Mouse (Mus musculus) megakaryocyte progenitor cell, adult 5-6 weeks (primary cell): ENCODE measurements around the gene Ifitm1. TPM values are rescaled to one million over a fixed set of nuclear protein-coding genes. Genes with fewer than 3 reads are reported as not detected.
"Not testable (repeated sequence)": the region's sequence is repeated elsewhere in the genome, so short reads cannot be mapped to it uniquely, and the experiment has no call there.

Source experiments
- ATAC-seq: replicated peaks from 2 replicates; pipeline ENCODE4 v1.8.0; 2016; ENCODE audit warnings: mild to moderate bottlenecking, moderate TSS enrichment, inconsistent platforms; ENCODE audit not compliant: poor library complexity
- total RNA-seq, 2 experiments: library from RNA; stranded (forward) in 1 of 2; stranded (reverse) in 1 of 2; fragments of 157-497, 149-512 nt in 1 of 2; fragments of 200-1000 nt in 1 of 2; gene quantifications; 2 replicates each; pipeline versions ENCODE4 v1.2.3 to v1.2.4; 2015 to 2017

Gene Ifitm1
- total RNA-seq, 2 experiments from 2014 or later: 37.5 to 89.8 TPM

GRCm38 (mm10) chr7:141008938-141009660, 42.1 kb downstream of the Ifitm1 start:
- peak; percentile 81 for ATAC-seq

GRCm38 (mm10) chr7:141009665-141010064, 42.6 kb downstream of the Ifitm1 start:
- no peak for ATAC-seq

- ATAC-seq: no peak
Observed at GRCm38 (mm10) chr7:141010593-141010992, 43.6 kb downstream of the Ifitm1 start, which contains the start of gene Ifitm3. Gene Ifitm3, minus strand, starts transcription at chr7:141010770.

- no peak for ATAC-seq
Observed at GRCm38 (mm10) chr7:141011238-141011770, 44.3 kb downstream of the Ifitm1 start.

GRCm38 (mm10) chr7:141016707-141017697, 50.0 kb downstream of the Ifitm1 start:
- ATAC-seq: peak; percentile 91

GRCm38 (mm10) chr7:141017824-141018223, 50.8 kb downstream of the Ifitm1 start, which contains the start of gene Ifitm6:
Gene Ifitm6, minus strand, starts transcription at chr7:141017924.
- not testable (repeated sequence) for ATAC-seq

- ATAC-seq: no peak
Observed at GRCm38 (mm10) chr7:141019028-141019427, 52.0 kb downstream of the Ifitm1 start.

Other genes starting within 250 kb of the Ifitm1 start
- gene Cyp2e1, start 203.5 kb upstream of the Ifitm1 start, total RNA-seq (2015): not detected in 2 replicates
- not detected in 2 replicates for gene Cyp2e1, start 203.5 kb upstream of the Ifitm1 start, total RNA-seq (2017)
- gene Syce1, start 179.4 kb upstream of the Ifitm1 start, total RNA-seq (2015): 0.20 and 1.4 TPM in 2 replicates
- gene Syce1, start 179.4 kb upstream of the Ifitm1 start, total RNA-seq (2017): 2.7 and 4.4 TPM in 2 replicates
- 0.66 and 1.2 TPM in 2 replicates for gene Zfp941, start 145.0 kb upstream of the Ifitm1 start, total RNA-seq (2015)
- gene Zfp941, start 145.0 kb upstream of the Ifitm1 start, total RNA-seq (2017): 1.4 and 1.5 TPM in 2 replicates
- gene Urah, start 132.2 kb upstream of the Ifitm1 start, total RNA-seq (2015): not detected in 2 replicates
- not detected in 2 replicates for gene Urah, start 132.2 kb upstream of the Ifitm1 start, total RNA-seq (2017)
- gene Scgb1c1, start 121.7 kb upstream of the Ifitm1 start, total RNA-seq (2015): not detected in 2 replicates
- not detected in 2 replicates for gene Scgb1c1, start 121.7 kb upstream of the Ifitm1 start, total RNA-seq (2017)
- not detected in 2 replicates for gene Odf3, start 119.4 kb upstream of the Ifitm1 start, total RNA-seq (2015)
- gene Odf3, start 119.4 kb upstream of the Ifitm1 start, total RNA-seq (2017): not detected in 2 replicates
- gene Gm45785, start 110.9 kb upstream of the Ifitm1 start, total RNA-seq (2015): 0.35 TPM in 1 of 2 replicates, not detected in the other
- not detected in 2 replicates for gene Gm45785, start 110.9 kb upstream of the Ifitm1 start, total RNA-seq (2017)
- 26.0 and 38.2 TPM in 2 replicates for gene Ric8a, start 110.3 kb upstream of the Ifitm1 start, total RNA-seq (2015)
- 24.4 and 27.3 TPM in 2 replicates for gene Ric8a, start 110.3 kb upstream of the Ifitm1 start, total RNA-seq (2017)
- 9.9 and 12.3 TPM in 2 replicates for gene Bet1l, start 109.6 kb upstream of the Ifitm1 start, total RNA-seq (2015)
- 21.8 and 24.6 TPM in 2 replicates for gene Bet1l, start 109.6 kb upstream of the Ifitm1 start, total RNA-seq (2017)
- 85.9 and 103 TPM in 2 replicates for gene Psmd13, start 85.3 kb upstream of the Ifitm1 start, total RNA-seq (2015)
- gene Psmd13, start 85.3 kb upstream of the Ifitm1 start, total RNA-seq (2017): 197 and 208 TPM in 2 replicates
- gene Sirt3, start 84.9 kb upstream of the Ifitm1 start, total RNA-seq (2015): 22.9 and 23.0 TPM in 2 replicates
- gene Sirt3, start 84.9 kb upstream of the Ifitm1 start, total RNA-seq (2017): 30.0 and 31.9 TPM in 2 replicates
- not detected in 2 replicates for gene Cox8b, start 66.8 kb upstream of the Ifitm1 start, total RNA-seq (2015)
- not detected in 2 replicates for gene Cox8b, start 66.8 kb upstream of the Ifitm1 start, total RNA-seq (2017)
- gene Nlrp6, start 46.3 kb upstream of the Ifitm1 start, total RNA-seq (2015): not detected in 2 replicates
- gene Nlrp6, start 46.3 kb upstream of the Ifitm1 start, total RNA-seq (2017): not detected in 2 replicates
- 5.1 and 7.3 TPM in 2 replicates for gene Pgghg, start 25.8 kb upstream of the Ifitm1 start, total RNA-seq (2015)
- 8.2 and 9.0 TPM in 2 replicates for gene Pgghg, start 25.8 kb upstream of the Ifitm1 start, total RNA-seq (2017)
- gene Ifitm5, start 16.9 kb upstream of the Ifitm1 start, total RNA-seq (2015): 0.83 and 1.1 TPM in 2 replicates
- not detected in 2 replicates for gene Ifitm5, start 16.9 kb upstream of the Ifitm1 start, total RNA-seq (2017)
- not detected in 2 replicates for gene Gm45717, start 11.3 kb upstream of the Ifitm1 start, total RNA-seq (2015)
- gene Gm45717, start 11.3 kb upstream of the Ifitm1 start, total RNA-seq (2017): 1.1 TPM in 1 of 2 replicates, not detected in the other
- gene Ifitm2, start 11.2 kb upstream of the Ifitm1 start, total RNA-seq (2015): 577 and 637 TPM in 2 replicates
- 287 and 322 TPM in 2 replicates for gene Ifitm2, start 11.2 kb upstream of the Ifitm1 start, total RNA-seq (2017)
- 147 and 203 TPM in 2 replicates for gene Ifitm3, start 43.5 kb downstream of the Ifitm1 start, total RNA-seq (2015)
- 49.4 and 56.2 TPM in 2 replicates for gene Ifitm3, start 43.5 kb downstream of the Ifitm1 start, total RNA-seq (2017)
- gene Ifitm6, start 50.7 kb downstream of the Ifitm1 start, total RNA-seq (2015): 81.7 and 90.1 TPM in 2 replicates
- 37.7 and 55.9 TPM in 2 replicates for gene Ifitm6, start 50.7 kb downstream of the Ifitm1 start, total RNA-seq (2017)
- gene Gm17387, start 61.9 kb downstream of the Ifitm1 start, total RNA-seq (2015): not detected in 2 replicates
- gene Gm17387, start 61.9 kb downstream of the Ifitm1 start, total RNA-seq (2017): not detected in 2 replicates
- 0.84 and 1.3 TPM in 2 replicates for gene B4galnt4, start 93.9 kb downstream of the Ifitm1 start, total RNA-seq (2015)
- 1.5 and 2.8 TPM in 2 replicates for gene B4galnt4, start 93.9 kb downstream of the Ifitm1 start, total RNA-seq (2017)
- 1.0 and 2.2 TPM in 2 replicates for gene Pkp3, start 111.0 kb downstream of the Ifitm1 start, total RNA-seq (2015)
- gene Pkp3, start 111.0 kb downstream of the Ifitm1 start, total RNA-seq (2017): 0.10 and 1.1 TPM in 2 replicates
- gene Sigirr, start 133.4 kb downstream of the Ifitm1 start, total RNA-seq (2015): 12.3 and 12.6 TPM in 2 replicates
- gene Sigirr, start 133.4 kb downstream of the Ifitm1 start, total RNA-seq (2017): 5.8 and 14.0 TPM in 2 replicates
- not detected in 2 replicates for gene Ano9, start 150.6 kb downstream of the Ifitm1 start, total RNA-seq (2015)
- not detected in 2 replicates for gene Ano9, start 150.6 kb downstream of the Ifitm1 start, total RNA-seq (2017)
- 5.8 and 9.2 TPM in 2 replicates for gene Ptdss2, start 155.2 kb downstream of the Ifitm1 start, total RNA-seq (2015)
- 5.7 and 5.8 TPM in 2 replicates for gene Ptdss2, start 155.2 kb downstream of the Ifitm1 start, total RNA-seq (2017)
- gene Rnh1, start 205.6 kb downstream of the Ifitm1 start, total RNA-seq (2015): 36.0 and 41.3 TPM in 2 replicates
- gene Rnh1, start 205.6 kb downstream of the Ifitm1 start, total RNA-seq (2017): 43.4 and 57.6 TPM in 2 replicates
- gene Hras, start 226.8 kb downstream of the Ifitm1 start, total RNA-seq (2015): 30.5 and 40.6 TPM in 2 replicates
- gene Hras, start 226.8 kb downstream of the Ifitm1 start, total RNA-seq (2017): 19.9 and 23.7 TPM in 2 replicates
- gene Lrrc56, start 226.9 kb downstream of the Ifitm1 start, total RNA-seq (2015): 0.39 and 0.84 TPM in 2 replicates
- 0.50 and 3.4 TPM in 2 replicates for gene Lrrc56, start 226.9 kb downstream of the Ifitm1 start, total RNA-seq (2017)
- gene Lmntd2, start 246.9 kb downstream of the Ifitm1 start, total RNA-seq (2015): 0.20 and 0.89 TPM in 2 replicates
- gene Lmntd2, start 246.9 kb downstream of the Ifitm1 start, total RNA-seq (2017): 0.10 TPM in 1 of 2 replicates, not detected in the other
- gene Rassf7, start 248.6 kb downstream of the Ifitm1 start, total RNA-seq (2015): 3.2 and 4.3 TPM in 2 replicates
- 2.2 and 6.6 TPM in 2 replicates for gene Rassf7, start 248.6 kb downstream of the Ifitm1 start, total RNA-seq (2017)